Mouse (Mus musculus): ENCODE data around the gene Irgc1. TPM values are rescaled to one million over a fixed set of nuclear protein-coding genes. Genes with fewer than 3 reads are reported as not detected.

Gene Irgc1
- polyA plus RNA-seq, 1 experiment: not detected

DNA sequence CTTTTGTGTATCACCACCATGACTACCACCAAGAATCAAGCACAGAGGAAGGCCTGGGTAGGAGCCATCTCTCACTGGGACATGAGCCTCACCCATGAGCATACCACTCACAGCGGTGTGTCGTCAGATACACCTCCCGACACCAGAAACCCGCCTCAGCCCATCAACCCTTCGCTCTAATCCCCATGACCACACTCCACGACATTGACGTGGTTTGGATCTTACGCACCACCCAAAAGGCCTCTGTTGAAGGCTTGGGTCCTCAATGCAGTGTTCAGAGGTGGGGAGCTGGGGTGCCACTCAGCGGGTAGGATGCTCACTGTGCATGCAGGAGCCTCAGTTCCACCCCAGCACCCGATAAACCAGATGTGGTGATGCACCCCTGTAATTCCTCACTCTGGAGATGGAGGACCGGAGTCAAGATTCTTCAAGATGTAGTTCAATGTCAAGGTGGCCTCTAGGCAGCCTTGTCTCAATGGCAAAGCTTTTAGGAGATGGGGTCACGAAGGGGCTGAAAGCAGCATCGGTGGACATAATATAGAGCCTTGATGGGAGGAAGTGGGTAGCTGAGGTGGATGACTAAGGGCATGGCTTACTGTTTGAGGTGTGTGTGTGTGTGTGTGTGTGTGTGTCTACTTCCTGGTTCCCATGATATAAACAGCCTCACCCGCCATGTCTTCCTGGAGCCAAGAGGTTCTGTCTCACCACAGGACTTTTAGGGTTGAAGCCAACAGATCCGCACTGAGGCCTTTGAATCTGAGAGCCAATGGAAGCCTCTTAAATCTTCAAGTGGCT lies 21.3 kb downstream of the Irgc1 start:
- H3K4me1 ChIP-seq (ENCODE audit: control insufficient read depth): no peaks in the 10 kb centered on the region
- no peaks in the 10 kb centered on the region for H3K36me3 ChIP-seq (ENCODE audit: control insufficient read depth)
- H3K4me3 ChIP-seq (replicated peaks): no peak overlapping the region
- TF ChIP-seq TAL1 (IDR thresholded peaks at IDR 0.05; ENCODE audit: low read length): no peak
- no peak for TF ChIP-seq GATA1 (IDR thresholded peaks at IDR 0.05; ENCODE audit: low read length)
- H3K9me3 ChIP-seq (ENCODE audit: control insufficient read depth, low read length): peaks cover 9% of the 10 kb centered on the region
- peaks cover 20% of the 10 kb centered on the region for H3K27me3 ChIP-seq (ENCODE audit: control insufficient read depth)

DNA sequence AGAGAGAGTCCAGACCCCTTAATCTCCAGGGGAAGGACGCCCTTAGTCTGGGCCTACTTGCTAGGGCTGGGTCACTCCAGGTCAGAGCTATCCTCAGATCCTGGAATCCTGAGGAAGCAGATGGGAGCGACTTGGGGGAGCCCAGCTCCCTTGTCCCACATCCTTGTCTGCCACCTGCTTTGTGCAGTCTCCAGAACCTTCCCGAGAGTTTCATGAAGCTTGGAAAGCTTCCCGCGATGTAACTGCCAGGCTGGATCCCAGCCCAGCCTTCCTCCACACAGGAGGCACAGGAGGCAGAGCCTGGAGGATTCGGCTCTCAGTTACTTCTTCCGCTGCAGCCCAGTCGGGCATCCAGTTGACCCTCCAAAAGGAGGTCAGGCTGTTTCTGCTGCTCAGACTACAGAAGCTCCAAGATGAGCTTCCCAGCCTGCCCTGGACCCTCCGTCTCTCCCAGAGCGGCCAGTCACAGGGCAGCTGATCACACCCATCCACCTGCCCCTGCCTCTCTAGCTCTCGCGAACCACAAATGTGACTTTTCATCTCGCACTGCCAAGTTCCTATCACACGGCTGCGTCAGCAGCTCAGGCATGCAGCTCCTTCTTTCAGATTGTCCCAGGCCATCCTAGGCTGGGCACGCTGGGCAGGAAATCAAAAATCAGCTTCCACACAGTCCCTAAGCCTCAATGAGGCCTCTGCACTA lies 22.5 kb downstream of the Irgc1 start:
- peaks cover 20% of the 10 kb centered on the region for H3K27me3 ChIP-seq (ENCODE audit: control insufficient read depth)
- peaks cover 9% of the 10 kb centered on the region for H3K9me3 ChIP-seq (ENCODE audit: control insufficient read depth, low read length)
- H3K36me3 ChIP-seq (ENCODE audit: control insufficient read depth): peaks cover 1% of the 10 kb centered on the region
- no peak overlapping the region for H3K4me3 ChIP-seq (replicated peaks)
- H3K4me1 ChIP-seq (ENCODE audit: control insufficient read depth): no peaks in the 10 kb centered on the region; the same call in 1 of the 2 replicates
- no peak for TF ChIP-seq GATA1 (IDR thresholded peaks at IDR 0.05; ENCODE audit: low read length)
- no peak for TF ChIP-seq TAL1 (IDR thresholded peaks at IDR 0.05; ENCODE audit: low read length)

DNA sequence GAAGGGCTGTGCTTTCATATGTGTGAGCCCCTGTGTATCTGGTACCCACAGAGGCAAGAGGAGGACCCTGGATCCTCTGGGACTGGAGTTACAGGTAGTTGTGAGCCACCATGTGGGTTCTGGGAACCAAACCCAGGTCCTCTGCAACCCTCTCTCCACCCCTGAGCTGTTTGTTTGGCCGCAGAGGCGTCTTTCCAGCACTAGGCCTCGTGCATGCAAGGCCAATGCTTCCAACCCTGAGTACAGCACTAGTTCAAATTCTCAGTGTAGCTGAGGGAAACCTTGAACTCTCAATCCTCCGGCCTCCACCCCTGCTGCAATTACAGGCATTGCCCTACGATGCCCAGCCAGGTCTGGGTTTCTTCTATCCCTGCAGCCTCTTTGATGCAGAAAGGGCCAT lies 23.4 kb downstream of the Irgc1 start:
- Histone ChIP-seq H3K36me3 (ENCODE audit: control insufficient read depth) (peaks cover 7% of the 10 kb centered on the region), H3K4me3 (replicated peaks) (no peak overlapping the region), H3K4me1 (ENCODE audit: control insufficient read depth) (no peaks in the 10 kb centered on the region; the same call in 1 of the 2 replicates), H3K27me3 (ENCODE audit: control insufficient read depth) (peaks cover 20% of the 10 kb centered on the region), H3K9me3 (ENCODE audit: control insufficient read depth, low read length) (peaks cover 9% of the 10 kb centered on the region)
- TF ChIP-seq TAL1 (IDR thresholded peaks at IDR 0.05; ENCODE audit: low read length): no peak
- TF ChIP-seq GATA1 (IDR thresholded peaks at IDR 0.05; ENCODE audit: low read length): no peak

DNA sequence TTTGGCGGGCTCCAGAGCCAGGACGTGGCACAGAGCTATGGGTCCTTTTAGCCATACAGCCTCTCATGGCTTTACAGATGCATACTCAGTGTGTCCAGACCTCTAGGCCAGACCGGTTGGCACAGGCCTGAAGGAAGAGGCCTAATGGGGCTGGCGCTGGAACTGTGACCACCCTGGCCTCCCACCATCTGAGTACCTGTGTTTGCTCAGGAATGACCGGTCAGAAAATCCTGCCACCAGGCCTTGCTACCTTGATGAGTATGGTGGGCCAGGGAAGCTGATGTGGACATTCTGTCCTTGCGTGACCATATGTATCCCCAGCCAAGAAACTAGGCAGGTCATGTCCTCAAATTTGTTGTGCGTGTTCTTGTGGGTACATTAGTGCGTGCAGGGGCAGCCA lies 24.9 kb downstream of the Irgc1 start:
- Histone ChIP-seq H3K36me3 (ENCODE audit: control insufficient read depth) (peaks cover 22% of the 10 kb centered on the region), H3K4me1 (ENCODE audit: control insufficient read depth) (no peaks in the 10 kb centered on the region; the same call in 1 of the 2 replicates), H3K9me3 (ENCODE audit: control insufficient read depth, low read length) (peaks cover 1% of the 10 kb centered on the region), H3K27me3 (ENCODE audit: control insufficient read depth) (peaks cover 9% of the 10 kb centered on the region), H3K4me3 (replicated peaks) (no peak overlapping the region)
- TF ChIP-seq GATA1 (IDR thresholded peaks at IDR 0.05; ENCODE audit: low read length): no peak

DNA sequence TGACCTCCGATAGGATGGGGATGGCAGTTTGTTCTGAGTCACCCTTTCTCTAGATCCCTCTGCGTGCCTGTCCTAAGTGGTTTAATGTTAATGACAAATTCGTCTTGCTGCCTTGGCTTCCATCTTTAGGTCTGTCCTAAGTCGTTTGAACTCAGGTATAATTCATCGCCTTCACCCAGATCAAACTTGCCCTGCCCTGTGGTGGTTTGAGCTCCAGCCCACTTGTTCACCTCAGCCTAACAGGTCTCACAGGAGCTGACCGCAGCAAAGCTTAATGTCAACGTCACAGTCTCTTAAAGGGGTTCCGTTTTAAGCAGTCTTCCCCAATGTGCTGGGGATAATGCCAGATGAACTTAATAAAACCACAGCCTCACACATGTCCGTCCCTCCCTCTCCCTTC lies 26.2 kb downstream of the Irgc1 start:
- H3K4me1 ChIP-seq (ENCODE audit: control insufficient read depth): no peaks in the 10 kb centered on the region; the same call in 1 of the 2 replicates
- TF ChIP-seq GATA1 (IDR thresholded peaks at IDR 0.05; ENCODE audit: low read length) (no peak), TAL1 (IDR thresholded peaks at IDR 0.05; ENCODE audit: low read length) (no peak)
- H3K36me3 ChIP-seq (ENCODE audit: control insufficient read depth): peaks cover 35% of the 10 kb centered on the region
- no peaks in the 10 kb centered on the region for H3K27me3 ChIP-seq (ENCODE audit: control insufficient read depth)
- H3K9me3 ChIP-seq (ENCODE audit: control insufficient read depth, low read length): no peaks in the 10 kb centered on the region
- no peak overlapping the region for H3K4me3 ChIP-seq (replicated peaks)

DNA sequence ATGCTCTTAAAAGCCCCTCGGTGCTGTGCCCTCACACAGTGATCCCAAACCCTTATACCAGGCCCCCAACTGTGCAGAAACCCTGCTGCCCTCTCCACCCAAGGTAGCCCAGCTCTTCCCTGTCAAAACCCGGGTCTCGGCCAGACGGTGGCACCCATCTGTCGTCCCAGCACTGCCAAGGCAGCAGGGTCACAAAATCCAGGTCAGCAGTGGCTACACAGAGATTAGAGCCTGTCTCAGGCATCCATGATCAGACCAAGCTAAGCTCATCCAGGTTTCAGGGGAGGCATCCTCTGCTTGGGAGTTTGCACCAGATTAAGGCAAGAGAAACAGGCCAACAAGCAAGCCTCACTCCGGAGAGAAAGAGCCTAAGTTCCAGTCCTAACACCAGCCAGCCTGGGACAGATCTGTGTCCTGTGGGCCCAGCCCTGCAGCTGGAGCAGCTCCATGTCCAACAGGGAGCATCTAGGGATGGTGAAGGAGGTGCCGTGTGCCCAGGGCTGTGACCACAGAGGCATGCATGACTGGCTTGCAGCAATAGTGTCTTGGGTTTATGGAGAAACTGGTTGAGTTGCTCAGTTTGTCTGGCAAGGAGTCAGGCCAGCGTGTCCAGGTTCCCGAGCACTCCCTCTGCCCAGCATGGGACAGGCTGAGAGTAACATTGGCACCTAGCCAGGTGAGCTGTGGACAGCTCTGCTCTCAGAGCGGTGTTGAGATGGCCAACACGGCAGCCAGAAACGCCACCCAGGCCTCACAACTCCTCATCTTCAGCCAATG lies 28.0 kb downstream of the Irgc1 start:
- no peaks in the 10 kb centered on the region; the same call in 1 of the 2 replicates for H3K4me1 ChIP-seq (ENCODE audit: control insufficient read depth)
- H3K9me3 ChIP-seq (ENCODE audit: control insufficient read depth, low read length): no peaks in the 10 kb centered on the region
- H3K36me3 ChIP-seq (ENCODE audit: control insufficient read depth): peaks cover 53% of the 10 kb centered on the region
- no peak overlapping the region for H3K4me3 ChIP-seq (replicated peaks)
- TF ChIP-seq GATA1 (IDR thresholded peaks at IDR 0.05; ENCODE audit: low read length): no peak
- no peak for TF ChIP-seq TAL1 (IDR thresholded peaks at IDR 0.05; ENCODE audit: low read length)
- H3K27me3 ChIP-seq (ENCODE audit: control insufficient read depth): no peaks in the 10 kb centered on the region

DNA sequence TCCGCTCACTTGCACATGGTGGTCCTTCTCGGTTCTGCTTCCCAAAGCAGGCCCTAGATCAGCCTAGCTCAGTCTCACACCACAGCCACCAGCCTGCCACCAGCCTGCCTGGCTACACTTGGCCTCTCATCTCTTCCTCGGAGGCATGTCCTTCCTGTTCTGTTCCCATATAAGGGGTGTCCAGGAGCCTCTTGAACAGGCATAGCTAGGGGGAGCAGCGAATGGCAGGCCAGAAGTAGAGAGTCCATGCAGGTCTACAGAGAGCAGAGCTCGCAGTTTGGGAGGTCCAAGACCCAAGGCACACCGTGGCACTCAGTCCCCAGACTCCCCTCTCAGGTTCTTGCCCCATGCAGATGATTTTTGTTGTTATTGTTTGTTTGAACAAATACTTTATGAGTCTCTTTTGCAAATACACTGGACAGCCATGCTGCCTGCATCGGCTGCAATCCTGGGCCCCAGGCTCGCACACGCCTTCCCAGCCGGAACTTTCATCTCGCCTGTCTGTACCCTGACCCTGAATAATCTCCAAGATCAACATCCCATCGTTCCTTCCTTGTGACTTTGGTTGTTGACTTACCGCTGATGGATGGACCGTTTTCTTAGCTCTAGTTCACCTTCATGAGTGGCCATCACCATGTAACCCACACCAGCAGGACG lies 28.9 kb downstream of the Irgc1 start:
- Histone ChIP-seq H3K4me1 (ENCODE audit: control insufficient read depth) (no peaks in the 10 kb centered on the region; the same call in 1 of the 2 replicates), H3K4me3 (replicated peaks) (no peak overlapping the region), H3K9me3 (ENCODE audit: control insufficient read depth, low read length) (no peaks in the 10 kb centered on the region), H3K36me3 (ENCODE audit: control insufficient read depth) (peaks cover 55% of the 10 kb centered on the region), H3K27me3 (ENCODE audit: control insufficient read depth) (no peaks in the 10 kb centered on the region)
- TF ChIP-seq GATA1 (IDR thresholded peaks at IDR 0.05; ENCODE audit: low read length): no peak

DNA sequence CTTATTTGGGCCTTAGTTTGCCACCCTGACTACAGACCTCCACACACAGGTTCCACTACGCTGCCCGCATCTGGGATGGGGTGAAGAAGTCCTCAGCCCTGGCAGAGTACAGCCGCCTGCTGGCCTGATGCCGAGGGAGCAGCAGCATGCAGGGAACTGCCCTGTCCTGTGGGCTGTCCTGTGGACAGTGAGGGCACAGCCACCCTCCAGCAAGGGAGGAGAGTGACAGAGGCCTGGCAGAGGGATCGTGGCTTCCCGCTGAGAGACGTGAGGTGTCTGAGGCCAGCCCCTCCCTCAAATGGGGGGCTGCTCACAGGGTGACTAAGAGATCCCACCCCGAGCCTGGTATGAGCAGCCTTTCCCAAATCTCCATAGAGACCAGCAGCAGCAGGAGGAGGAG lies 29.8 kb downstream of the Irgc1 start:
- no peaks in the 10 kb centered on the region; the same call in 1 of the 2 replicates for H3K4me1 ChIP-seq (ENCODE audit: control insufficient read depth)
- H3K4me3 ChIP-seq (replicated peaks): no peak overlapping the region
- H3K9me3 ChIP-seq (ENCODE audit: control insufficient read depth, low read length): no peaks in the 10 kb centered on the region
- H3K36me3 ChIP-seq (ENCODE audit: control insufficient read depth): peaks cover 62% of the 10 kb centered on the region
- no peaks in the 10 kb centered on the region for H3K27me3 ChIP-seq (ENCODE audit: control insufficient read depth)
- TF ChIP-seq TAL1 (IDR thresholded peaks at IDR 0.05; ENCODE audit: low read length): no peak
- TF ChIP-seq GATA1 (IDR thresholded peaks at IDR 0.05; ENCODE audit: low read length): no peak

Data from erythroblast, embryonic 14.5 days (primary cell).